Comparison of ENCODE assay signal across 34 mouse cellular contexts in genomic region chr13:24018515-24018914, GRCm38 (mm10). TPM values are rescaled to one million over a fixed set of nuclear protein-coding genes. Genes with fewer than 3 reads are reported as not detected.
DNase-seq lines count a peak whose midpoint lies in the region; ATAC-seq and TF ChIP-seq lines count a peak whose summit lies in the region.
"Had no signal": no experiment of that assay in that cellular context is flagged by ENCODE, and none has a peak within 500 bp of the region (broad histone marks: within the 10 kb centered on the region; RNA-seq: fewer than 3 reads in every experiment).

No protein-coding gene starts in this region.

- no peak for TF ChIP-seq CTCF in embryonic fibroblast, embryonic 13.5 days (IDR thresholded peaks at IDR 0.05; ENCODE audit: borderline replicate concordance, insufficient read depth, low read length)

- H3K9me3 ChIP-seq in forebrain, embryonic 12.5 days = no peaks in the 10 kb centered on the region
- H3K9me3 ChIP-seq: embryonic facial prominence, embryonic 12.5 days; embryonic facial prominence, embryonic 15.5 days; forebrain, embryonic 10.5 days; hindbrain, embryonic 12.5 days; hindbrain, embryonic 15.5 days had no signal

- no peak for TF ChIP-seq POLR2A in embryonic fibroblast, embryonic 13.5 days (IDR thresholded peaks at IDR 0.05; ENCODE audit: low read depth, low read length)

- H3K9ac ChIP-seq in forebrain, embryonic 12.5 days = no peak overlapping the region
- H3K9ac ChIP-seq: embryonic facial prominence, embryonic 12.5 days; embryonic facial prominence, embryonic 15.5 days; forebrain, postnatal 0 days; hindbrain, embryonic 12.5 days; hindbrain, embryonic 15.5 days had no signal

- no peak for ATAC-seq in forebrain, embryonic 12.5 days (ENCODE audit: low FRiP score)
- ATAC-seq: CD4-positive, CD25-positive, alpha-beta regulatory T cell, adult 4 months; forebrain, embryonic 14.5 days; forebrain, postnatal 0 days; intestine, postnatal 0 days had no signal

- WGBS in forebrain, embryonic 12.5 days = 91% methylated on average over 4 of the region's 4 CpGs

- H3K4me3 ChIP-seq in embryonic fibroblast, embryonic 13.5 days (ENCODE audit: insufficient read depth, low read length) = no peak overlapping the region
- H3K4me3 ChIP-seq in forebrain, embryonic 12.5 days (replicated peaks) = no peak overlapping the region
- H3K4me3 ChIP-seq: embryonic facial prominence, embryonic 12.5 days; embryonic facial prominence, embryonic 15.5 days; erythroblast, embryonic 14.5 days; forebrain, embryonic 10.5 days; heart, adult 2 months; hindbrain, embryonic 12.5 days; hindbrain, embryonic 15.5 days had no signal

- no peak overlapping the region for H3K4me2 ChIP-seq in forebrain, embryonic 12.5 days
- H3K4me2 ChIP-seq: embryonic facial prominence, embryonic 12.5 days; embryonic facial prominence, embryonic 15.5 days; heart, embryonic 11.5 days; hindbrain, embryonic 12.5 days; hindbrain, embryonic 15.5 days had no signal

- no peaks in the 10 kb centered on the region for H3K36me3 ChIP-seq in forebrain, embryonic 12.5 days (replicated peaks)
- H3K36me3 ChIP-seq: embryonic facial prominence, embryonic 12.5 days; embryonic facial prominence, embryonic 15.5 days; forebrain, embryonic 10.5 days; hindbrain, embryonic 12.5 days had no signal

- H3K27ac ChIP-seq in embryonic fibroblast, embryonic 13.5 days (ENCODE audit: insufficient read depth, low read length) = peak overlapping the region; percentile 18; the same call in 1 of the 2 replicates
- no peak overlapping the region for H3K27ac ChIP-seq in forebrain, embryonic 12.5 days
- H3K27ac ChIP-seq: embryonic facial prominence, embryonic 12.5 days; embryonic facial prominence, embryonic 15.5 days; forebrain, embryonic 10.5 days; heart, adult 2 months; hindbrain, embryonic 12.5 days; hindbrain, embryonic 15.5 days had no signal

- DNase-seq in 3T3-L1 (ENCODE audit: low read depth, low spot score) = peak; percentile 84
- peak; percentile 46 for DNase-seq in Muller cell, postnatal 12 days (ENCODE audit: inconsistent ontology term)
- DNase-seq in lung, postnatal 25 days (ENCODE audit: low spot score) = no peak
- no peak for DNase-seq in gastrocnemius, adult 18-20 months (ENCODE audit: low spot score)
- DNase-seq: adrenal gland, adult 2 months; adrenal gland, postnatal 14 days; B cell, adult 2 months; cerebellum, adult 11 months; cerebellum, adult 2 months; cerebellum, adult 9-11 months; cerebellum, postnatal 25 days; forebrain, postnatal 0 days; gastrocnemius, postnatal 25 days; heart, adult 2 months had no signal

- peaks cover 8% of the 10 kb centered on the region; the same call in 1 of the 2 replicates for H3K4me1 ChIP-seq in embryonic fibroblast, embryonic 13.5 days (ENCODE audit: control insufficient read depth, insufficient read depth, low read length)
- H3K4me1 ChIP-seq in forebrain, embryonic 12.5 days = no peaks in the 10 kb centered on the region
- H3K4me1 ChIP-seq: embryonic facial prominence, embryonic 12.5 days; embryonic facial prominence, embryonic 15.5 days; forebrain, embryonic 10.5 days; hindbrain, embryonic 12.5 days; hindbrain, embryonic 15.5 days had no signal

- H3K27me3 ChIP-seq in forebrain, embryonic 12.5 days = no peaks in the 10 kb centered on the region
- H3K27me3 ChIP-seq: embryonic facial prominence, embryonic 12.5 days; embryonic facial prominence, embryonic 15.5 days; hindbrain, embryonic 12.5 days; hindbrain, embryonic 15.5 days had no signal

RNA-seq across cellular contexts. Expression of gene Scgn, which starts 27.5 kb away (rescaled TPM):
- polyA plus RNA-seq in embryonic fibroblast, embryonic 13.5 days (2011; ENCODE audit: insufficient read length, low read depth, missing spikeins) = not detected in 2 replicates
- polyA plus RNA-seq in forebrain, embryonic 12.5 days (2016; fragmentation: Nextera tagmentation; extraction: Ambion mirVana) = 1.5 and 1.9 TPM in 2 replicates
- not detected for total RNA-seq in gastrocnemius, adult 18-20 months (2021)
- total RNA-seq: common myeloid progenitor, adult 5-6 weeks; gastrocnemius, adult 8-10 months; gastrocnemius, postnatal 25 days; heart, adult 2 months; heart, postnatal 25 days; hematopoietic stem cell, adult 5-6 weeks; MEL had no signal
- polyA plus RNA-seq: CD4-positive, CD25-positive, alpha-beta regulatory T cell, adult 4 months; erythroblast, embryonic 14.5 days; forebrain, embryonic 10.5 days; gonadal fat pad, adult 2 months; heart, adult 2 months; heart, embryonic 11.5 days; heart, embryonic 14.5 days; heart, postnatal 0 days had no signal

Comparison
In these comparisons a context has a peak if more than half of its experiments do, and no peak if none do; other contexts are left out.
1. DNase-seq: peak in 3T3-L1 (single experiment) and Muller cell, postnatal 12 days (single experiment); none in lung, postnatal 25 days (single experiment) and gastrocnemius, adult 18-20 months (single experiment).